ENCODE assay signal across 12 mouse cellular contexts in genomic region chr1:58946718-58947117, GRCm38 (mm10).
"Had no signal": no experiment of that assay in that cellular context is flagged by ENCODE, and none has a peak within 500 bp of the region (broad histone marks: within the 10 kb centered on the region; RNA-seq: fewer than 3 reads in every experiment).

No protein-coding gene starts in this region.

- H3K9me3 ChIP-seq: kidney, embryonic 15.5 days; limb, embryonic 13.5 days; neural tube, embryonic 12.5 days had no signal

- H3K27ac ChIP-seq: kidney, embryonic 15.5 days; left cerebral cortex, adult 2 months; limb, embryonic 13.5 days; macrophage; neural tube, embryonic 12.5 days; stomach, postnatal 0 days had no signal

- H3K4me3 ChIP-seq: kidney, embryonic 15.5 days; left cerebral cortex, adult 2 months; limb, embryonic 13.5 days; neural tube, embryonic 12.5 days had no signal

- H3K9ac ChIP-seq: kidney, embryonic 15.5 days; limb, embryonic 13.5 days; lung, embryonic 14.5 days; neural tube, embryonic 12.5 days had no signal

- H3K4me2 ChIP-seq: kidney, embryonic 15.5 days; limb, embryonic 13.5 days; lung, embryonic 14.5 days; neural tube, embryonic 12.5 days had no signal

- DNase-seq: kidney, adult 18-20 months; kidney, postnatal 14 days; lung, embryonic 14.5 days; lung, postnatal 14 days; midbrain, embryonic 14.5 days; thymus, postnatal 4 days had no signal

- H3K27me3 ChIP-seq: kidney, embryonic 15.5 days; limb, embryonic 13.5 days; neural tube, embryonic 12.5 days had no signal

- H3K4me1 ChIP-seq: neural tube, embryonic 12.5 days had no signal
